Mouse (Mus musculus): ENCODE measurements at regions not wholly inside any gene's neighbourhood (a gene's known extent, or its start where the extent isn't known, plus 50 kb on each side); places are given as distances from the start of the nearest gene placed in this dataset.

- H3K36me3 ChIP-seq (ENCODE audit: control insufficient read depth, insufficient read depth, low read length): no peaks in the 10 kb centered on the region
- no peaks in the 10 kb centered on the region for H3K27me3 ChIP-seq (replicated peaks; ENCODE audit: control insufficient read depth, insufficient read depth, low read length)
- H3K4me3 ChIP-seq (ENCODE audit: low read length): no peak overlapping the region
- WGBS: 78% methylated on average over 1 of the region's 1 CpGs
- H3K4me2 ChIP-seq (ENCODE audit: low read depth, low read length): no peak overlapping the region
- H3K27ac ChIP-seq (ENCODE audit: low read length): no peak overlapping the region
- ATAC-seq: no peak
- no peak overlapping the region for H3K9ac ChIP-seq (ENCODE audit: low read depth, low read length)
- H3K9me3 ChIP-seq (ENCODE audit: control insufficient read depth, low read length): no peaks in the 10 kb centered on the region
- no peaks in the 10 kb centered on the region for H3K4me1 ChIP-seq (ENCODE audit: control insufficient read depth, insufficient read depth, low read length)
These were observed 162.3 kb upstream of the Fam98a start for GRCm38 (mm10) chr17:75714059-75714458.

GRCm38 (mm10) chr17:75707687-75708086 is 155.9 kb upstream of the Fam98a start:
- Histone ChIP-seq H3K27ac (ENCODE audit: low read length) (no peak overlapping the region), H3K4me1 (ENCODE audit: control insufficient read depth, insufficient read depth, low read length) (no peaks in the 10 kb centered on the region), H3K9ac (ENCODE audit: low read depth, low read length) (no peak overlapping the region), H3K4me2 (ENCODE audit: low read depth, low read length) (no peak overlapping the region), H3K9me3 (ENCODE audit: control insufficient read depth, low read length) (no peaks in the 10 kb centered on the region), H3K27me3 (replicated peaks; ENCODE audit: control insufficient read depth, insufficient read depth, low read length) (no peaks in the 10 kb centered on the region), H3K36me3 (ENCODE audit: control insufficient read depth, insufficient read depth, low read length) (no peaks in the 10 kb centered on the region), H3K4me3 (ENCODE audit: low read length) (no peak overlapping the region)
- 88% methylated on average over 4 of the region's 4 CpGs for WGBS
- ATAC-seq: no peak

DNA sequence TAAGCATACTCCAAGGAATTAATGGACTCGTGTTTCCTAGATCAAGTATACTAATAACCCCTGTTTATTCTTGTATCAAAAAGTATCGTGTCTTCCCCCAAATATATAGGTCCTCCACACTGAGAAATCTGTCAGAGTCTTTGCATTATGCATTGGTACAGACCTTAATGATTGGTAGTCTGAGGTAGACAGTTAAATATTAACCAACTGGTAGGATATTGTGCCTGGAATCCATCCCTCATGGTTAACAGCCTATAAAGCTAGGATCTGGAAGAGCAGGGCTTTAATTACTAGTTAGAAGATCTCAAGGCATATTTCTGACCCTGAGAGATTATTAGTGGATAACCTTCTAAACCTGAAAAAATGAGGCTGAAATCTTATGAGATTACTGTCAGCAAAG is 153.6 kb upstream of the Fam98a start:
- Histone ChIP-seq H3K36me3 (ENCODE audit: control insufficient read depth, insufficient read depth, low read length) (no peaks in the 10 kb centered on the region), H3K4me2 (ENCODE audit: low read depth, low read length) (no peak overlapping the region), H3K27me3 (replicated peaks; ENCODE audit: control insufficient read depth, insufficient read depth, low read length) (no peaks in the 10 kb centered on the region), H3K27ac (ENCODE audit: low read length) (no peak overlapping the region), H3K9ac (ENCODE audit: low read depth, low read length) (no peak overlapping the region), H3K9me3 (ENCODE audit: control insufficient read depth, low read length) (no peaks in the 10 kb centered on the region), H3K4me3 (ENCODE audit: low read length) (no peak overlapping the region), H3K4me1 (ENCODE audit: control insufficient read depth, insufficient read depth, low read length) (no peaks in the 10 kb centered on the region)
- no peak for ATAC-seq
- 73% methylated on average over 2 of the region's 2 CpGs for WGBS

DNA sequence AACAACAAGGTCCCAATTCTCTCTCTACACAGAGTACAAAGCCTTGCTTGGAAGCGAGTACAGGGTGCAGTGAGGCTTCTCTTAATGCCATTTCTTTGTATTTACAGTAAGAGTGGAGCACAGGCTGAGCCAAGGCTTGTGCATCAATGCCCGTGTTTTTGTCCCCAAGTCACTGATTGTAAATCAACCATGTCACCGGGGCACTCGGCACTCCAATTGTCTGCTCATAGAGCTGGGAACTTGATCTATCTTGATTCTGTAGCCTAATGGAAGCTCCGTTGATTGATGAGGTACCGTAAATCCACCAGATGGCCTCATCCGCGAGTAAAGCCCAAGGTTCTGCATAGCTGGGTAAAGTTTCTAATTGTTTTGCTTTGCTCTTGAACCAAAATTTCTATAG is 152.1 kb upstream of the Fam98a start:
- no peaks in the 10 kb centered on the region for H3K9me3 ChIP-seq (ENCODE audit: control insufficient read depth, low read length)
- no peak for ATAC-seq
- H3K27me3 ChIP-seq (replicated peaks; ENCODE audit: control insufficient read depth, insufficient read depth, low read length): no peaks in the 10 kb centered on the region
- H3K4me2 ChIP-seq (ENCODE audit: low read depth, low read length): no peak overlapping the region
- H3K4me3 ChIP-seq (ENCODE audit: low read length): no peak overlapping the region
- H3K27ac ChIP-seq (ENCODE audit: low read length): no peak overlapping the region
- no peaks in the 10 kb centered on the region for H3K4me1 ChIP-seq (ENCODE audit: control insufficient read depth, insufficient read depth, low read length)
- WGBS: 31% methylated on average over 8 of the region's 8 CpGs
- no peaks in the 10 kb centered on the region for H3K36me3 ChIP-seq (ENCODE audit: control insufficient read depth, insufficient read depth, low read length)
- H3K9ac ChIP-seq (ENCODE audit: low read depth, low read length): no peak overlapping the region

GRCm38 (mm10) chr17:75696729-75697103 is 145.0 kb upstream of the Fam98a start:
- Histone ChIP-seq H3K9ac (ENCODE audit: low read depth, low read length) (no peak overlapping the region), H3K27me3 (replicated peaks; ENCODE audit: control insufficient read depth, insufficient read depth, low read length) (no peaks in the 10 kb centered on the region), H3K4me1 (ENCODE audit: control insufficient read depth, insufficient read depth, low read length) (no peaks in the 10 kb centered on the region), H3K4me2 (ENCODE audit: low read depth, low read length) (no peak overlapping the region), H3K27ac (ENCODE audit: low read length) (no peak overlapping the region), H3K36me3 (ENCODE audit: control insufficient read depth, insufficient read depth, low read length) (no peaks in the 10 kb centered on the region), H3K9me3 (ENCODE audit: control insufficient read depth, low read length) (no peaks in the 10 kb centered on the region), H3K4me3 (ENCODE audit: low read length) (no peak overlapping the region)
- WGBS: 81% methylated on average over 3 of the region's 3 CpGs
- ATAC-seq: no peak

GRCm38 (mm10) chr17:75696103-75696728 is 144.5 kb upstream of the Fam98a start:
- no peaks in the 10 kb centered on the region for H3K4me1 ChIP-seq (ENCODE audit: control insufficient read depth, insufficient read depth, low read length)
- WGBS: 70% methylated on average over 5 of the region's 5 CpGs

GRCm38 (mm10) chr17:75685927-75686326 is 134.2 kb upstream of the Fam98a start:
- Histone ChIP-seq H3K27ac (ENCODE audit: low read length) (no peak overlapping the region), H3K4me3 (ENCODE audit: low read length) (no peak overlapping the region), H3K9ac (ENCODE audit: low read depth, low read length) (no peak overlapping the region), H3K36me3 (ENCODE audit: control insufficient read depth, insufficient read depth, low read length) (no peaks in the 10 kb centered on the region), H3K4me1 (ENCODE audit: control insufficient read depth, insufficient read depth, low read length) (no peaks in the 10 kb centered on the region), H3K9me3 (ENCODE audit: control insufficient read depth, low read length) (no peaks in the 10 kb centered on the region), H3K4me2 (ENCODE audit: low read depth, low read length) (no peak overlapping the region), H3K27me3 (replicated peaks; ENCODE audit: control insufficient read depth, insufficient read depth, low read length) (no peaks in the 10 kb centered on the region)
- no peak for ATAC-seq

More at GRCm38 (mm10) chr17:75696103-75696728, 144.5 kb upstream of the Fam98a start:
- no peaks in the 10 kb centered on the region for H3K27me3 ChIP-seq (replicated peaks; ENCODE audit: control insufficient read depth, insufficient read depth, low read length)
- H3K9ac ChIP-seq (ENCODE audit: low read depth, low read length): no peak overlapping the region
- no peak overlapping the region for H3K27ac ChIP-seq (ENCODE audit: low read length)
- no peak overlapping the region for H3K4me2 ChIP-seq (ENCODE audit: low read depth, low read length)
- no peaks in the 10 kb centered on the region for H3K36me3 ChIP-seq (ENCODE audit: control insufficient read depth, insufficient read depth, low read length)
- no peak for ATAC-seq
- no peak overlapping the region for H3K4me3 ChIP-seq (ENCODE audit: low read length)
- no peaks in the 10 kb centered on the region for H3K9me3 ChIP-seq (ENCODE audit: control insufficient read depth, low read length)

DNA sequence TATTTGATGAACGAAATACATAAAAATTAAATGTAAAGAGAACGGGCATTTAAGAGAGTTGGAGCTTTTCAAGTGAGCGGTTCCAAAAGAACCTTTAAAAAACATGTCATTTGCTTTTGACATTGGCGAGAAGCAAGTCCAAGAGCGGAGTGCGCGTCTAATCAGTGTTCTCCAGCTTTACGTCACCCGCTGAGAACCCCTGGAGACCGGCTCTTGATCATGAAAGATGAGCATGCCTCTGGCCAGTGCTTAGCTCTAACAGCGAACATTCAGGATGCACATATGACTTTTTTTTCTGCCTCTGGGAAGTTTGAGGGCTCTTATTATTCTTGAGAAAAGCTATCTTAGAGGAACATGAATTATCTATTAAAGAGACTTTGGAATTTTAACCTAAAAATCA is 95.2 kb upstream of the Fam98a start:
- H3K27me3 ChIP-seq (replicated peaks; ENCODE audit: control insufficient read depth, insufficient read depth, low read length): no peaks in the 10 kb centered on the region
- no peak overlapping the region for H3K9ac ChIP-seq (ENCODE audit: low read depth, low read length)
- no peaks in the 10 kb centered on the region for H3K36me3 ChIP-seq (ENCODE audit: control insufficient read depth, insufficient read depth, low read length)
- no peak overlapping the region for H3K27ac ChIP-seq (ENCODE audit: low read length)
- ATAC-seq: no peak
- no peak overlapping the region for H3K4me3 ChIP-seq (ENCODE audit: low read length)
- 80% methylated on average over 11 of the region's 11 CpGs for WGBS
- H3K9me3 ChIP-seq (ENCODE audit: control insufficient read depth, low read length): no peaks in the 10 kb centered on the region
- H3K4me1 ChIP-seq (ENCODE audit: control insufficient read depth, insufficient read depth, low read length): no peaks in the 10 kb centered on the region
- no peak overlapping the region for H3K4me2 ChIP-seq (ENCODE audit: low read depth, low read length)

DNA sequence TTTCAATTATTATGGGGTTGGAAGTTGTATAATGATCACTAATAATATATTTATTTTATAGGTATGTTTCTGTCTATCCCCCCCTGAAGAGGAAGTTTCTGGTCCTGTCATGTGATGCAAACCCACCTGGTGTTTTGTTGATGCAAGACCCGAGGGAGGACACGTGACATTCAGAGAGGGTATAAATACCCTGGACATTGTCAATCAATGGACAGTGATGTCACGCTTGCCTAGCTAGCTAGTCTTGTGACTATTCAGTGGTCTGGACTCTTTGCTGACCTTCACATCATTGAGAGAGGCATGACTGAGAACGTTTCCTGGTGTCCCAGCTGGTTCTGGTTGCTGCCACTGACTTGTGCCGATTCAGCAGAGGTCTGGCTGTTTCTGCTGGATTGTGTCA is 93.0 kb upstream of the Fam98a start:
- Histone ChIP-seq H3K9ac (ENCODE audit: low read depth, low read length) (no peak overlapping the region), H3K27ac (ENCODE audit: low read length) (no peak overlapping the region), H3K36me3 (ENCODE audit: control insufficient read depth, insufficient read depth, low read length) (no peaks in the 10 kb centered on the region), H3K27me3 (replicated peaks; ENCODE audit: control insufficient read depth, insufficient read depth, low read length) (no peaks in the 10 kb centered on the region), H3K4me2 (ENCODE audit: low read depth, low read length) (no peak overlapping the region), H3K4me1 (ENCODE audit: control insufficient read depth, insufficient read depth, low read length) (no peaks in the 10 kb centered on the region), H3K9me3 (ENCODE audit: control insufficient read depth, low read length) (no peaks in the 10 kb centered on the region), H3K4me3 (ENCODE audit: low read length) (no peak overlapping the region)
- 71% methylated on average over 5 of the region's 5 CpGs for WGBS
- ATAC-seq: no peak

GRCm38 (mm10) chr17:75642311-75642710 is 90.6 kb upstream of the Fam98a start:
- no peak overlapping the region for H3K4me3 ChIP-seq (ENCODE audit: low read length)
- no peaks in the 10 kb centered on the region for H3K36me3 ChIP-seq (ENCODE audit: control insufficient read depth, insufficient read depth, low read length)
- no peaks in the 10 kb centered on the region for H3K27me3 ChIP-seq (replicated peaks; ENCODE audit: control insufficient read depth, insufficient read depth, low read length)
- no peak overlapping the region for H3K9ac ChIP-seq (ENCODE audit: low read depth, low read length)
- H3K9me3 ChIP-seq (ENCODE audit: control insufficient read depth, low read length): no peaks in the 10 kb centered on the region
- no peaks in the 10 kb centered on the region for H3K4me1 ChIP-seq (ENCODE audit: control insufficient read depth, insufficient read depth, low read length)
- no peak overlapping the region for H3K27ac ChIP-seq (ENCODE audit: low read length)
- no peak overlapping the region for H3K4me2 ChIP-seq (ENCODE audit: low read depth, low read length)
- no peak for ATAC-seq
- 69% methylated on average over 3 of the region's 3 CpGs for WGBS

All from intestine, embryonic 16.5 days (tissue).